Mouse (Mus musculus): Measurements from ENCODE around the gene Gm49403. TPM values are rescaled to one million over a fixed set of nuclear protein-coding genes. Genes with fewer than 3 reads are reported as not detected.
"Not testable (repeated sequence)": the region's sequence is repeated elsewhere in the genome, so short reads cannot be mapped to it uniquely, and the experiment has no call there.

Gm49403 gene
- total RNA-seq, 2 experiments from 2014 or later, result not detected

DNA sequence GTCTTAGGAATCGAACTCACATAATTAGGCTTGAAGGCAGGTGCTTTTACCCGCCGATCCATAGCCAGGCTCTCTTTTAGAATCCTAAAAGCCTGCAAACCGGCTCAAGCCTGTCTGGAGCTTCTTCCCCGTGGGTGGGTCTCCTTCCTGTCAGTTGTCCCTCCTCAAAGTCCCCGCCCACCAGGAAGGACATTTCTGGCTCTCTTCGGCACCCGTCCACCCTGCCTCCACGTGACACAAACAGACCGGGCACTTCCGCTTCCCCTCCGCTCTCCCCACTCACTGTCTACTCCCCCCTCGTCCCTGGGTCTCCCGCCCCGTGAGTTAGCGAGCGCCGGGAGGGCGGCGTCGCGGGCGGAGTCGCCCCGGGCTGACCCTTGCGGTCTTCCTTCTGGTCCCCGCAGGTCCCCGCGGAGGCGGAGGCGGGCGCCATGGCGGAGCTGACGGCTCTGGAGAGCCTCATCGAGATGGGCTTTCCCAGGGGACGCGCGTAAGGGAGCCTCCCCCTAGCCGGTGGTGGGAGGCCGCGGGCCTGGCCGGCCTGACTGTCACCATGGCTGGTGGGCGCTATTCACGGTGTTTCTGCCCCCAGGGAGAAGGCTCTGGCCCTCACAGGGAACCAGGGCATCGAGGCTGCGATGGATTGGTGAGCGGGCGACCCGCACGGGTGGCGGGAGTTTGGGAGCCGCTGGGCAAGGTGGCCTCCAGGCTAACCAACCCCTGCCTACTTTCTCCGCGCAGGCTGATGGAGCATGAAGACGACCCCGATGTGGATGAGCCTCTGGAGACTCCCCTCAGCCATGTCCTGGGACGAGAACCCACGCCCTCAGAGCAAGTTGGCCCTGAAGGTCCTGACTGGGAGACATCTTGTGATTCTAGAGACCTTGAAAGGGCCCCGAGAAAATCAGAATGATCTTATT lies 12.2 kb upstream of the Gm49403 start, which contains the start of gene Ubxn1:
TSS of gene Ubxn1 (plus strand) at position 230 of the 920 bp plus-strand sequence.
- DNase-seq, result peak; percentile 98

DNA sequence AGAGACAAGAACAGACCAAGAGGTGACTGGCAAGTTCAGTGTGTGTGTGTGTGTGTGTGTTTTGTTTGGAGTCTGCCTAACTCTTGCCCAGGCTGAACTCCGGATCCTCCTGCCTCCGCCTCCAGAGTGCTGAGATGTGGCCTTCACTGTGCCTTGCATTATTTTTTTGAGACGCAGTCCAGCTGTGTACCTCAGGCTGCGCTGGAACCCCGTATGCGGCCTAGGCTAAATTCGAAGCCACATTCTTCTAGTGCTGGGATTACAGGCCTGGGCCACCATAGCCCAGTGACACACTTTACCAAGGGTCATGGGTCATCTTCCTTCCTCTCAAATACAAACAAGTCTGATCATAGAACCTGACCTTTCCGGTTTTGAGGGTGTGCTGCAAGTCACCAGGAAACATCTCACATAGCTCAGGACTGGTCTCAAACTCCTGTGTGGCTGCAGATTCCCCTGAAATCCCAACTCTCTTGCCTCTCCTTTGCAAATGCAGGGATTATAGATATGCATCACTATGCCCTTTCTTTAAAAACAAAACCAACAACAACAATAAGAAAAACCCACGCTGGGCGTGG lies 11.4 kb upstream of the Gm49403 start:
- no peak for DNase-seq

DNA sequence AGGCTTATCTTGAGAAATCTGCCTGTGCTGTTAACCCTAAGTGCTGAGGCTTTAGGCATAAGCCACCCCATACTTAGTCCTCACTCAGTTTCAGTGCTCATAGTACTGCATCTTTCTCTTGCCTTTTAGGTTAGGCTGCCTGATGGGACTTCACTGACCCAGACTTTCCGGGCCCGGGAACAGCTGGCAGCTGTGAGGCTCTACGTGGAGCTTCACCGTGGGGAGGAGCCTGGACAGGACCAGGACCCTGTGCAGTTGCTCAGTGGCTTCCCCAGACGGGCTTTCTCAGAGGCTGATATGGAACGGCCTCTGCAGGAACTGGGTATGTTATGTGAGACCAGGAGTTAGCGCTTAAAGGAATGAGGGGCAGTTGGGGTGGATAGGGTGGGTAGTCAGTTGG lies 8.7 kb upstream of the Gm49403 start:
- no peak for DNase-seq

DNA sequence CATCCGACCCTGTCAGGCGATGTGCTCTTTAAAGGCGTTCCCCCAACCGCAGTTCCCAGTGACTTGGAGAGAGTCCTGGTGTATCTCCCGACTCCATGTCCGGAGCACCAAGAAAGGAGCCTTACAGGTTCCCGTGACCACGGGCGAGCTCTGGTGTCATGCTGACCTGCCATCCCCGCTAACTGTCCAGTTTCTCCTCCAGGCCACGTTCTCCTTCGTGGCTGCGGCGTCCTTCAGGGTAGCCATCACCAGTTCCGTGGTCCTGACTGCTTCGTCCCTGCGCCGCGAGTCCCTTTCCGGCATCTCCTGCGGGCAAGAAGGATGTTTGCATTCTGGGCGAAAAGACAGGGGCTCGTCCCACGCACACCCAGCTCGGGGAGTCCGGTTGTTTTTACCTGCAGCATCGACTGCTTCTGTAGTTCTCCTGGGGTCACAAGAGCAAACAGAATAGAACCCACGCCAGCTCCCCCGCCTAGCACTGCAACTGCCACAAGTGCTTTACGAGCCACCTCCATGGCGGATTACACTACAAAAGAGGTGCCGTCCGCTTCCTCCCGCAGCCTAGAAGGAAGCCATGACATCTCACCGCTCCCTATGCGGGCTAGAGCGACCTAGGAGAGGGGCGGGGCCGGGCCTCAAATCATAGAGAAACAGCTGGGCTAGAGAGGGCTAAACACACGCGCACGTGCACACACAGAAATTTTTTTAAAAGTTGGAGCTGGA lies 3.3 kb upstream of the Gm49403 start, which contains the start of gene Uqcc3:
TSS of gene Uqcc3 (minus strand) at position 613 of the 723 bp plus-strand sequence.
- DNase-seq, result peak; percentile 88

DNA sequence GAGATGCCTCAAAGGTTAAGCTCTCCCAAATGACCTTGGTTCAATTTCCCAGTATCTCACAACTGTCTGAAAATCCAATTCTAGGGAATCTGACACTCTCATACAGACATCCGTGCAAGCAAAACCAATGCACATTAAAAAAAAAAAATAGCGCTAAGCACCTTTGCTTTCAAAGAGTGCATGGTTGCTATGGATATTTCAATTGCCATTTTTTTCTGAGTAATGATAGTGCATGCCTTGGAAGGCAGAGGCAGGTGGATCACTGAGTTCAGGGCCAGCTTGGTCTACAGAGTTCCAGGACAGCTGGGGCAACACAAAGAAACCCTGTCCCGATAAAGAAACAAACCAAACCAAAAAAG lies 2.7 kb upstream of the Gm49403 start:
- no peak for DNase-seq

DNA sequence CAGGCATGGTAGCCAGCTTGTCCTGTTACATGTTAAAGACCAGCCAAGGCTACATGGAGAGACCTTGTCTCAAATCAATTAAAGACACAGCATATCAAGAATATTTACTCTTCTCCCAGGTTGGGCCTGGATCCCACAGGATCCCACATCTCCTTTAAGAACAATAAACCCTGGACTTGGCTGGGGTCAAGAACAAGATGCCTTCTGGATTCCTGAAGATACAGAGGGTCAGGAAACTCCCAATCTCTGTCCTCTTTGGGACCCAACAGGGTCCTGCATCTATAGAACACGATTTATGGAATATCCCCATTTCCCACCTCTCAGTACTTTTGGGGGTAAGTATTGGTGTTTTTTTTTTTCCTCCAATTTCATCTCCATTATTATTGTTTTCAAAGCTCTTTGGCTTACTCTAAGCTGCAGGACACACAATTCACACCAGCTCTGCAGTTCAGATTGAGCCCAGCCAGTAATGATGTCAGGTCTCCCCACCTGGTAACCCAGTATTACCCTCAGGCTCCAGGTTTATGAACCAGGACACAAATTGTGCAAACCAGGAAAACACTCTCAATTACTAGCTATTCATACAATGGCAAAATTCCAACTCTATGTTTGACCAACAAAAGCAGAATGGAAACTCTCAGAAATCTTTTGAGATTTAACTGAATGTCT lies 3.3 kb downstream of the Gm49403 start:
- no peak for DNase-seq

DNA sequence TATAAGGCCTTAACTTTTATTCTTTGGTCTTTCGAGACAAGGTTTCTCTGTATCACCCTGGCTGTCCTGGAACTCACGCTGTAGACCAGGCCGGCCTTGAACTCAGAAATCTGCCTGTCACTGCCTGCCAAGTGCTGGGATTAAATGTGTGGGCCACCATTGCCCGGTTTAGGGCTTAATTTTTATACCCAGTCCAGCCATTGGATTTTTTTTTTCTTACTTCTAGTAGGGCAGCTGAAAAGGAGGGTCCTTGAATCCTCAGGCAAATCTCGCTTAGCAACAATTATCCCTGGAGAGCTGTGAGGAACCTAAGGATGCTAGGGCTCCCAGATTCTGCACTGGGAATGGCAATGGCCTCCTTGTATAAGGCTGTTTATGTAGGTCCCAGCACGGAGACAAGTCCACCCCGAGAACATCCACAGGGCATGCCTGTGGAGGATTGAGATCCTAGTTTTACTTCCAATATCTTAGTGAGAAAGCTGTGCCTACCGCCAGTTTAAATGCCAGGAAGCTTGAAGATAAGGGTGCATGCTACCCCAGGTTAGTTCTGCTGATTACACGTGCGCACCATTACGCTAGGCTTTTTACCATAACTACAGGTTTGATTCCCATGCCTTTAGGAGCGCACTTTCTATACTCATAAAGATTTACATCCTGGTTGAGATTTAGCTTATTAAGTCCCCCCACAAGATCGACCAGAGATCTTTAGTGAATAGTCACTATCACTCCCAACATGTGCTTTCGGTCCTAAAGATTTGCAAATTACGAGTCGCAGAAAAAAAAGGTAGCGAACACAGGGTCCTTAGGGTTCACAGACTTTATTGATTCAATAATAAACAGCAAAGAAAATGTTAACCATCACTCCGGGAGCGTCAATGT lies 4.1 kb downstream of the Gm49403 start:
- DNase-seq, result no peak

DNA sequence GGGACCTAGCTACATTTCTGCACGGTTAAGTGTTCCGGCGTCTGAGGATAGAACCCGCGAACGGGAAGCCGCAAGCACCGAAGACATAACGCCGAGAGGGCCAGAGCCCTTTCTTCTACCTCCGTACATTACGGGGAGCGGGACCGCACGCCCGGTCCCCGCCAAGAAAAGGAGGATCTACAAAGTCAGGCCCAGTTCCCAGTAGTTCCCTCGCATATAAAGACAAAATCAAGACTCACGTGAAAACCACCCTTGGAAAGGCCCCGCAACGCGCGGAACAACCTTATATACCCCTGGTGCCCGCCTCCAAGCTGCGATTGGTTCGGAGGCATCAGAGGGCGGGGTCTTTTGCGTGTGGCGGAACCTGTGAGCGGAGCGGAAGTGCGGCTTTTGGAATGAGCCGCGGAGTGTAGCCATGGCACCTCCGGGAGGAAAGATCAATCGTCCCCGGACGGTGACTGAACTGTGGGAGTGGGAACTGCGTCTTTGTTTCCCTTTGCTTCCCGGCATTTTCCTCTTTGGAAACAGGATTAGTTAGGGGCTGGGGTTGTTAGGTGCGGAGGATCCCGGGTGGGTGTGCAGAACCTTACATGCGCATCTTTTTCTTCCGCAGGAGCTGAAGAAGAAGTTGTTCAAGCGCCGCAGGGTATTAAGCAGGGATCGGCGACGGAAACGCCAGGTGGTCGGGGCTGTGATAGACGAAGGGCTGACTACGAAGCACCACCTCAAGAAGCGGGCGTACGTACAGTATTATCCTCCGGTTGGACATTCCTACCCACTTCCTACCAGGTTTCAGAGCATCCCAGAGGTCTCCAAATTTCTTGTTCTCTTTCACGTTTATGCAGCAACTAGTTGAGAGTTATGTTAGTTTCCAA lies 5.0 kb downstream of the Gm49403 start, which contains the start of the genes 1810009A15Rik and Gm49416:
TSS of gene 1810009A15Rik (plus strand) at position 343 of the 875 bp plus-strand sequence.
TSS of gene Gm49416 (plus strand) at position 416 of the 875 bp plus-strand sequence.
- DNase-seq, result peak; percentile 93

DNA sequence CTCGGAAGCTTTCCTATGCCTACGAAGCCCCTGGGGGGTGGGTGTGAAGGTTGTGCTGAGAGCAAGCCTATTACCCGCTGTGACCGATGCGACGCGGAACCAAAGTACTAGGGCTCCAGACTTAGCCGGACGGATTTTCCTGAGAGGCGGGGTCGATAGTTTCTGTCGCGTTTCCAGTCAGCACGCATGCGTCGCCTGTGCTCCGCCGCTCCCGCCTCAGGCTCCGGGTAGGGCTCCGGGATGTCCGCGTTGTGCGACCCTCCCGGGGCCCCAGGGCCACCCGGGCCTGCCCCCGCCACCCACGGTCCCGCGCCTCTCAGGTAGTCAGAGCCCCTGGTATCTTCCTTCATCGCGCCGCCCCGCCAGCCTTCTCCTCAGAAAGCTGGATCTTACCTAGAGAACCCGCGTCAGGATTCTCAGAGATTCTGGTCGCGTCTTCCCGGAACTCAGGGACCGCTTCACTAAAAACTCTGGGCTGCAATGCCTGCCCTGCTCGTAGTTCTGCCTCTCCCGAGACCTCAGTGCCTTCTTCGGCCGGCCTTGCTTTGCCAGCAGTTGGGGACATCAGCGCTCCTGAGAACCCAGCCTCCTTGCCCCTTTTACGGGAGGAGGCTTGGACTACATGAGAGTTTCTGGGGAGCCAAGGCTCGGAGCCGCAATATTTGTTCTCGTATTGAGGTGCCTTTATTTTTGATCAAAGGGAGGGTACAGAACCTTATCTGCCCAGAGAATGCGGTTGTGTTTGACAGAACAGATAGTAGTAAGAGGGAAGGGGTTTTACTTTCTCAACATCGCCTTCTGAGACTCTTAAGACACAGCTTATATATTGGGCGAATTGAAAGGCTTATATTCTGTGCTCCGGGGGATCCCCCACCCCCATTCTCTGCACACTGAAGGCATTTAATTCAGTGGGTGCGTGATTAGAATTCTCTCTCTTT lies 9.4 kb downstream of the Gm49403 start, which contains the start of gene Ints5:
TSS of gene Ints5 (plus strand) at position 177 of the 938 bp plus-strand sequence.
- peak; percentile 78 for DNase-seq

DNA sequence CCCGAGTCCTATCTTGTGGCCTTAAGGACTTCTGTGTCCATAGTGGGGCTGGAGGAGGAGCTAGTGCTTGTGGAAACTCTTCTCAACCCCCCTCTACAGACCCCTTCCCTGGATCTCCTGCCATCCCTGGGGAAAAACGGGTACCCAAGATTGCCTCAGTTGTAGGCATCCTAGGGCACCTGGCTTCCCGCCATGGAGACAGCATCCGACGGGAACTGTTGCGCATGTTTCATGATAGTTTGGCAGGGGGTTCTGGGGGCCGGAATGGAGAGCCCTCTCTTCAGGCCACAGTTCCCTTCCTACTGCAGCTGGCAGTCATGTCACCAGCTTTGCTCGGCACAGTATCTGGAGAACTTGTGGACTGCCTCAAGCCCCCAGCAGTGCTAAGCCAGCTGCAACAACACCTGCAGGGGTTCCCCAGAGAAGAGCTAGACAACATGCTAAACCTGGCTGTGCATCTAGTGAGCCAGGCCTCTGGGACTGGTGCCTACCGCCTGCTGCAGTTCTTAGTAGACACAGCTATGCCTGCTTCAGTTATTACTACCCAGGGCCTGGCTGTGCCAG lies 11.7 kb downstream of the Gm49403 start:
- no peak for DNase-seq

DNA sequence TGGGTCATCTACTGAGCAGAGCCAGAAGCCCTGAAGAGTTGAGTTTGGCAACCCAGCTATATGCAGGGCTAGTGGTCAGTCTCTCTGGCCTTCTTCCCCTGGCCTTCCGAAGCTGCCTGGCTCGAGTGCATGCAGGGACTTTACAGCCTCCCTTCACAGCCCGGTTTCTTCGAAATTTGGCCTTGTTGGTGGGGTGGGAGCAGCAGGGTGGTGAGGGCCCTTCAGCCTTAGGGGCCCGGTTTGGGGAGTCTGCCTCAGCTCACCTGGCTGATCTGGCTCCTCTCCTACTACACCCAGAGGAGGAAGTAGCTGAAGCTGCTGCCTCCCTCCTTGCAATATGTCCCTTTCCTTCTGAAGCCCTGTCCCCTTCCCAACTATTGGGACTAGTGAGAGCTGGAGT lies 12.5 kb downstream of the Gm49403 start:
- not testable (repeated sequence) for DNase-seq

DNA sequence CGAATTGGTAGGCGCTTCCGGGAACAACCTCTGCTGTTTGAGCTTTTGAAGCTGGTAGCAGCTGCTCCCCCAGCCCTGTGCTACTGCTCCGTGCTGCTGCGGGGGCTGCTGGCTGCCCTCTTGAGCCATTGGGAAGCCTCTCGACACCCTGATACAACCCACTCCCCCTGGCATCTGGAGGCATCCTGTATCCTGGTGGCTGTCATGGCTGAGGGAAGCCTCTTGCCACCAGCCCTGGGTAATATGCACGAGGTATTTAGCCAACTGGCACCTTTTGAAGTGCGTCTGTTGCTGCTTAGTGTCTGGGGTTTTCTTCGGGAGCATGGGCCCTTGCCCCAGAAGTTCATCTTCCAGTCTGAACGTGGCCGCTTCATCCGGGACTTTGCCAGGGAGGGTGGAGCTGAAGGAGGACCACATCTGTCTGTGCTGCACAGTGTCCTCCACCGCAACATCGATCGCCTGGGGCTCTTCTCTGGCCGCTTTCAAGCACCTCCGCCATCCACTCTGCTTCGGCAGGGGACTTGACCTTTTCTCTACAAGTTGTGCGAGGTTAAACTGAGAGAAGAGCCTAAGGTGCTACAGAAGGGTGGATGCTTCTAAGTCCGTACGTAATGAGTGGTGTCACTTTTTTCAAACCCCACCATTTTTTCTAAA lies 13.6 kb downstream of the Gm49403 start:
- peak; percentile 35 for DNase-seq

DNA sequence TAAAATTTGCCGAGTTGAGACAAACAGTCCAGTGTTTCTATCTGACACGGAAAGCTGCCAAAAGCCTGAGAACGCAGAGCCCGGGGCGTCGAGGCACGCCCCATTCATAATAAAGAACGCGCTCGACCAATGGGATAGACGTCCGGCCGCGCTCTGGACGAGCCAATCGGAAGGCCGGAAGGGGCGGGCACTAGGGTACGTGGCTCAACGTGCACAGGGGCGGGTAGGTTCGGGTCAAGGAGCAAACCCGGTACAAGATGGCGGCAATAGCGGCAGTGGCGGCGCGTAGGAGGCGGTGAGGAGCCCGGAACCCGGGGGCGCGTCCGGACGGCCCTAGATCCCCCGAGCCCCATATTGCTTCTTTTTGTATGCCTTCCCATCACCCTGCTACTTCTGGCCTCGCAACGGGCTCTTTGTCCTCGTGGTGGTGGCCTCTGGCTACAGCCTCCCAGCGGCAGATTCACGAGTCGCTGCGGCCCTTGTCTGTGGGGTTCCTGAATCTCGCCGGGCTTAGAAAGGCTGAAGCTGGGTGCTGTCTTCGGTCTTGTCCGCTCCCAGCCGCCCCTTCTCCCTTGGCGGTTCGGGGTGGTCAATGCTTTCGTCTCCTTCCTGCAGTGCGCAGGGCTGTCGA lies 14.2 kb downstream of the Gm49403 start, which contains the start of gene Ganab:
TSS of gene Ganab (plus strand) at position 207 of the 631 bp plus-strand sequence.
- peak; percentile 93 for DNase-seq

DNA sequence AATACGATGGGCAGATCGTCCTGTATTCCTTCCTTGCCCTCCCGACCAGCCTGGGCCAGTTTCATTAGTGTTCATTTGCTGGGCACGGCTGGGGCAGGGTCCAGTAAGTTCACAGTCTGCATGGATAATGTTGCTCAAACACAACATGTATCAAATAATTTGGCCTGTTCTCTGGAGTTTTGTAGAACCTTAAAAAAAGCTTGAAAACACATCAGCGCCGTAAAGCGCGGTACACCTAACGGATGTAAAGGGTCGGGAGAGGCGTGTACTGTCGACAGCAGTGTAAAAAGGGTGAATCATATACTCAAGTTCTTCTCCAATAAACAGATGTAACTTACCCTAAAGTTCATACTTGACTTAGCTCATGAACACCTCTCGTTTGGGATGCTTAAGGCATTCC lies 14.8 kb downstream of the Gm49403 start:
- DNase-seq, result no peak

DNA sequence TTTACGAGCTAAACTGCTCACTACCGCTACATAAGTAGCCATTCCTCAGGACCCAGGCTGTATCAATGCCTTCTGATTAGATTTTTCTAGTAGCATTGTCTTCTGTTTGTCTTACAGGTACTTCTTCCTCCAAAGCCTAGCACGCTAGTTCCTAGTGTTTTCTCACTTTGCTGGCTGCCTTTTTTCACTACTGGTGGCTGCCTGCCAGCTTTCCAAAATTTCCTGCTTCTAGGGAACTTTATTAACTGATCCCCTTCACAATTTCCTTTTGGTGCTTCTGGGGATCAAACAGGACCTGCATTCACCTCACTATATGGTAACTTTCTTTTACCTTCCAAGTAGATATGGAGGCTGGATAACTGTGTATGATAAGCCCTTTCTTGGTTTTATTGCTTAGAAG lies 15.3 kb downstream of the Gm49403 start:
- no peak for DNase-seq

DNA sequence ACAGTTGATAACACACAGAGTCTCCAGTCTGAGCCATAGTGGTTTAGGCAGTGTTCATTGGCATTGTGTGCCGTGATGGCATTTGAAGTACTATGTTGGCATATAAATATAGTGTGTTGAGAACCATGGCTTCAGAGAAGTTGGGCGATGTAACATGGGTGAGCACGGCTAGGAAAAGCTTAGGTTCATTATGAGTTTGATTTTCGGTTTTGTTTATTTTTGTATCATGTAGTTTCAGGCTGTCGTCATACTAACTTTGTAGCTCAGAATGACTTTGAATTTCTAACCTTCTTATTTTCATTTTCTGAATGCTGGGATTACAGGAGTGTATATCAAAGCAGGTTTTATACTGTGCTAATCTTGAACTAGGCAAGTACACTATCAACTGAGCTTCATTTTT lies 19.7 kb downstream of the Gm49403 start:
- no peak for DNase-seq

DNA sequence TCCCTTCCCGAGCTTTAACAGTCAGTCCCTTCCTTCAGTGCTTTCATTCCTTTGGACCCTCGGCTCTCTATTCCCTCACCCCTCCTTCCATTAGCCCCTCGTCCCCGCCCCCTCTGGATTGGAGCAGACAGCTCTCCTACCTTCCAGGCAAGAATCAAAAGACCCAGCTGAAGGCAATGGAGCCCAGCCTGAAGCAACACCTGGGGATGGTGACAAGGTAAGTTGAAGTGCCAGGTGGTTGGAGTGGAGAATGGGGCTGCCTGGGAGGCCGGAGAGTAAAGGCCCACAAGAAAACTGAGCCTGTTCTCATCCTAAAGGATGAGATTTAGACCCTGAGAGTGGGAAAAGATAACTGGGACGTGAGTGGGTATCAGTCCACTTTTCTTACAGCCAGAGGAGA lies 24.8 kb downstream of the Gm49403 start:
- no peak for DNase-seq
